Mouse (Mus musculus): Measurements from ENCODE around the gene Osbpl10.

DNA sequence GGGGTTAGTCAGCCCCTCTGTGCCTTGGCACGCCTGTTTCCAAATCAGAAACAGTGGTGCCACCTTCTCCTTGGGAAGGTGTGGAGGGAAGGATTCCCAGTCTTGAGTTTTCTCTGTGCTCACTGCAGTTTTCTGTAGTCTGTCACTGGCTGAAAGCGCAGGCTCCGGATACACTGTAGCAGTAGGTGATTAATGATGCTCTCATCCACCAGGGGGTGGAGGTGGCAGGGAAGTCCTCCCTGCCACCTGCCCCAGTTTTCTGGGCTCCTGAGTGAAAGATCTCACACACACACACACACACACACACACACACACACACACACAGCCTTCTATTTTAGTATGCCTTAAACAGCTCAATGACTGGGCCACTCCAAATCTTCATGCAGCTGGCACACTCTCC lies 73.6 kb downstream of the Osbpl10 start:
- no peak for TF ChIP-seq CTCF (IDR thresholded peaks at IDR 0.05; ENCODE audit: low read depth)
- no peak for TF ChIP-seq EP300 (IDR thresholded peaks at IDR 0.05; ENCODE audit: low read depth)

Measured in liver, postnatal 0 days (tissue).